Mouse (Mus musculus): Measurements from ENCODE around the gene Lama5. TPM values are rescaled to one million over a fixed set of nuclear protein-coding genes. Genes with fewer than 3 reads are reported as not detected.

Lama5 gene
- polyA plus RNA-seq, 1 experiment from 2014 or later: 20.9 TPM

GRCm38 (mm10) chr2:180133911-180134310 is 91.7 kb downstream of the Lama5 start:
- no peak overlapping the region for H3K4me2 ChIP-seq
- no peak for ATAC-seq (ENCODE audit: insufficient number of reproducible peaks, insufficient read depth, low FRiP score, low TSS enrichment, low read depth)
- no peaks in the 10 kb centered on the region for H3K27me3 ChIP-seq
- no peaks in the 10 kb centered on the region for H3K4me1 ChIP-seq (replicated peaks)
- H3K27ac ChIP-seq: no peak overlapping the region
- H3K9ac ChIP-seq (replicated peaks): no peak overlapping the region
- no peak overlapping the region for H3K4me3 ChIP-seq (replicated peaks)
- peaks cover 7% of the 10 kb centered on the region for H3K36me3 ChIP-seq
- 82% methylated on average over 3 of the region's 3 CpGs for WGBS
- H3K9me3 ChIP-seq: no peaks in the 10 kb centered on the region

- H3K36me3 ChIP-seq: peaks cover 2% of the 10 kb centered on the region
- no peak overlapping the region for H3K4me2 ChIP-seq
- no peaks in the 10 kb centered on the region for H3K4me1 ChIP-seq (replicated peaks)
- no peaks in the 10 kb centered on the region for H3K27me3 ChIP-seq
- H3K4me3 ChIP-seq (replicated peaks): no peak overlapping the region
- WGBS: 90% methylated on average over 4 of the region's 4 CpGs
- no peaks in the 10 kb centered on the region for H3K9me3 ChIP-seq
- no peak for ATAC-seq (ENCODE audit: insufficient number of reproducible peaks, insufficient read depth, low FRiP score, low TSS enrichment, low read depth)
- H3K9ac ChIP-seq (replicated peaks): no peak overlapping the region
- no peak overlapping the region for H3K27ac ChIP-seq
These were observed 92.4 kb downstream of the Lama5 start for GRCm38 (mm10) chr2:180133231-180133630.

GRCm38 (mm10) chr2:180127675-180128074 is 98.0 kb downstream of the Lama5 start:
- no peak overlapping the region for H3K9ac ChIP-seq (replicated peaks)
- ATAC-seq (ENCODE audit: insufficient number of reproducible peaks, insufficient read depth, low FRiP score, low TSS enrichment, low read depth): no peak
- WGBS: 65% methylated on average over 1 of the region's 1 CpGs
- peaks cover 8% of the 10 kb centered on the region; the same call in 1 of the 2 replicates for H3K36me3 ChIP-seq
- no peak overlapping the region for H3K27ac ChIP-seq
- H3K4me1 ChIP-seq (replicated peaks): peaks cover 26% of the 10 kb centered on the region
- no peak overlapping the region for H3K4me2 ChIP-seq
- no peaks in the 10 kb centered on the region for H3K9me3 ChIP-seq
- no peak overlapping the region for H3K4me3 ChIP-seq (replicated peaks)
- H3K27me3 ChIP-seq: no peaks in the 10 kb centered on the region

Small RNAs within 50 kb of the gene (microRNA-seq; reads per million reads assigned to microRNA genes)
- 1.2 reads per million for gene Mir3091
- not detected for gene Mir7005

Other genes starting within 250 kb of the Lama5 start
- gene Taf4, start 249.2 kb downstream of the Lama5 start, polyA plus RNA-seq (2016; fragmentation: Nextera tagmentation; extraction: Ambion mirVana): 3.8 and 5.0 TPM in 2 replicates
- gene Lsm14b, start 200.9 kb downstream of the Lama5 start, polyA plus RNA-seq (2016; fragmentation: Nextera tagmentation; extraction: Ambion mirVana): 13.6 and 14.2 TPM in 2 replicates
- 693 and 704 TPM in 2 replicates for gene Psma7, start 183.4 kb downstream of the Lama5 start, polyA plus RNA-seq (2016; fragmentation: Nextera tagmentation; extraction: Ambion mirVana)
- gene Ss18l1, start 183.3 kb downstream of the Lama5 start, polyA plus RNA-seq (2016; fragmentation: Nextera tagmentation; extraction: Ambion mirVana): 7.3 and 8.7 TPM in 2 replicates
- 29.6 and 30.9 TPM in 2 replicates for gene Mtg2, start 155.3 kb downstream of the Lama5 start, polyA plus RNA-seq (2016; fragmentation: Nextera tagmentation; extraction: Ambion mirVana)
- gene Hrh3, start 121.4 kb downstream of the Lama5 start, polyA plus RNA-seq (2016; fragmentation: Nextera tagmentation; extraction: Ambion mirVana): 0.15 and 0.27 TPM in 2 replicates
- gene Osbpl2, start 106.6 kb downstream of the Lama5 start, polyA plus RNA-seq (2016; fragmentation: Nextera tagmentation; extraction: Ambion mirVana): 33.0 and 36.0 TPM in 2 replicates
- gene Adrm1, start 54.4 kb downstream of the Lama5 start, polyA plus RNA-seq (2016; fragmentation: Nextera tagmentation; extraction: Ambion mirVana): 207 and 212 TPM in 2 replicates
- gene Rps21, start 31.5 kb upstream of the Lama5 start, polyA plus RNA-seq (2016; fragmentation: Nextera tagmentation; extraction: Ambion mirVana): 608 and 631 TPM in 2 replicates
- gene Cables2, start 47.6 kb upstream of the Lama5 start, polyA plus RNA-seq (2016; fragmentation: Nextera tagmentation; extraction: Ambion mirVana): 20.7 and 23.7 TPM in 2 replicates
- 0.52 and 0.56 TPM in 2 replicates for gene Rbbp8nl, start 64.0 kb upstream of the Lama5 start, polyA plus RNA-seq (2016; fragmentation: Nextera tagmentation; extraction: Ambion mirVana)
- gene Gata5, start 108.8 kb upstream of the Lama5 start, polyA plus RNA-seq (2016; fragmentation: Nextera tagmentation; extraction: Ambion mirVana): 0.14 TPM in 1 of 2 replicates, not detected in the other
- 0.43 and 0.90 TPM in 2 replicates for gene Slco4a1, start 230.4 kb upstream of the Lama5 start, polyA plus RNA-seq (2016; fragmentation: Nextera tagmentation; extraction: Ambion mirVana)

All from limb, embryonic 12.5 days (tissue).